Mouse (Mus musculus) embryonic facial prominence, embryonic 13.5 days (tissue): Measurements from ENCODE around the gene Crtac1. TPM values are rescaled to one million over a fixed set of nuclear protein-coding genes. Genes with fewer than 3 reads are reported as not detected.

Experiments used
- ATAC-seq: fragments of 200-750 bp; cut with Nextera tagmentation; 2 replicates; pipeline ENCODE4 v1.8.0; 2017; ENCODE audit warnings: low read depth; ENCODE audit not compliant: insufficient number of reproducible peaks, insufficient read depth, low FRiP score, low TSS enrichment
- H3K27ac ChIP-seq: fragments of 300-500 bp; sonication (generic); 2 replicates; pipeline ENCODE4 v1.5.1; 2015; ENCODE audit warnings: moderate library complexity, mild to moderate bottlenecking, inconsistent platforms
- H3K27me3 ChIP-seq: fragments of 300-500 bp; sonication (generic); 2 replicates; pipeline ENCODE4 v1.6.1; 2015; ENCODE audit warnings: mild to moderate bottlenecking, inconsistent platforms
- H3K36me3 ChIP-seq: fragments of 300-500 bp; sonication (generic); 2 replicates; pipeline ENCODE4 v1.6.1; 2015; ENCODE audit warnings: mild to moderate bottlenecking, inconsistent platforms
- H3K4me1 ChIP-seq: fragments of 300-500 bp; sonication (generic); 2 replicates; pipeline ENCODE4 v1.6.1; 2015; ENCODE audit warnings: inconsistent platforms
- H3K4me2 ChIP-seq: fragments of 300-500 bp; sonication (generic); 2 replicates; pipeline ENCODE4 v1.6.1; 2015; ENCODE audit warnings: moderate library complexity, mild to moderate bottlenecking, inconsistent platforms
- H3K4me3 ChIP-seq: fragments of 300-500 bp; sonication (generic); 2 replicates; pipeline ENCODE4 v1.5.1; 2015; ENCODE audit warnings: mild to moderate bottlenecking, inconsistent platforms
- H3K9ac ChIP-seq: fragments of 300-500 bp; sonication (generic); 2 replicates; pipeline ENCODE4 v1.6.1; 2015; ENCODE audit warnings: mild to moderate bottlenecking, inconsistent platforms
- H3K9me3 ChIP-seq: fragments of 300-500 bp; sonication (generic); 2 replicates; pipeline ENCODE4 v1.6.1; 2016; ENCODE audit warnings: inconsistent platforms
- WGBS: fragments of 180-500 bp; shearing (Covaris S2); methylation state at CpG from one replicate; pipeline ENCODE4 v1.1.7; 2015; ENCODE audit warnings: mixed read lengths; 5-methylcytosine and 5-hydroxymethylcytosine counted together
- polyA plus RNA-seq: library from polyadenylated mRNA; unstranded; fragments of >200 nt; fragmentation: Nextera tagmentation; extraction: Ambion mirVana; gene quantifications from 2 replicates; pipeline ENCODE4 v1.2.1, GENCODE M21; 2015

Crtac1 gene
- polyA plus RNA-seq, 1 experiment from 2014 or later: 9.9 TPM

- no peak for ATAC-seq
- Histone ChIP-seq H3K9me3 (no peaks in the 10 kb centered on the region), H3K27ac (no peak overlapping the region), H3K9ac (no peak overlapping the region), H3K4me1 (peaks cover 10% of the 10 kb centered on the region), H3K4me2 (no peak overlapping the region), H3K27me3 (no peaks in the 10 kb centered on the region), H3K36me3 (no peaks in the 10 kb centered on the region), H3K4me3 (no peak overlapping the region)
- 78% methylated on average over 12 of the region's 12 CpGs for WGBS
Measured at GRCm38 (mm10) chr19:42322357-42323090, 109.1 kb downstream of the Crtac1 start.

- H3K4me3 ChIP-seq: no peak overlapping the region
- no peaks in the 10 kb centered on the region for H3K27me3 ChIP-seq
- no peaks in the 10 kb centered on the region for H3K36me3 ChIP-seq
- H3K4me1 ChIP-seq: peaks cover 16% of the 10 kb centered on the region
- ATAC-seq: no peak
- no peak overlapping the region for H3K9ac ChIP-seq
- WGBS: 61% methylated on average over 5 of the region's 5 CpGs
- H3K9me3 ChIP-seq: no peaks in the 10 kb centered on the region
- H3K27ac ChIP-seq: no peak overlapping the region
- no peak overlapping the region for H3K4me2 ChIP-seq
Measured at GRCm38 (mm10) chr19:42321936-42322335, 109.6 kb downstream of the Crtac1 start.

GRCm38 (mm10) chr19:42317648-42318425, 113.7 kb downstream of the Crtac1 start:
- Histone ChIP-seq H3K4me1 (peaks cover 29% of the 10 kb centered on the region), H3K27me3 (no peaks in the 10 kb centered on the region; the same call in 1 of the 2 replicates), H3K9ac (no peak overlapping the region), H3K9me3 (no peaks in the 10 kb centered on the region), H3K4me2 (no peak overlapping the region), H3K4me3 (no peak overlapping the region), H3K27ac (no peak overlapping the region), H3K36me3 (no peaks in the 10 kb centered on the region)
- ATAC-seq: no peak
- WGBS: 43% methylated on average over 18 of the region's 18 CpGs

- no peak for ATAC-seq
- Histone ChIP-seq H3K9ac (no peak overlapping the region), H3K27ac (no peak overlapping the region), H3K36me3 (no peaks in the 10 kb centered on the region), H3K27me3 (no peaks in the 10 kb centered on the region; the same call in 1 of the 2 replicates), H3K9me3 (no peaks in the 10 kb centered on the region), H3K4me1 (peaks cover 29% of the 10 kb centered on the region), H3K4me3 (no peak overlapping the region), H3K4me2 (no peak overlapping the region)
- 51% methylated on average over 8 of the region's 8 CpGs for WGBS
Measured at GRCm38 (mm10) chr19:42316998-42317397, 114.6 kb downstream of the Crtac1 start.

GRCm38 (mm10) chr19:42316525-42316924, 115.1 kb downstream of the Crtac1 start:
- peaks cover 29% of the 10 kb centered on the region for H3K4me1 ChIP-seq
- no peak overlapping the region for H3K4me3 ChIP-seq
- H3K27ac ChIP-seq: no peak overlapping the region
- no peaks in the 10 kb centered on the region for H3K36me3 ChIP-seq
- H3K27me3 ChIP-seq: no peaks in the 10 kb centered on the region; the same call in 1 of the 2 replicates
- no peak overlapping the region for H3K4me2 ChIP-seq
- H3K9me3 ChIP-seq: no peaks in the 10 kb centered on the region
- ATAC-seq: peak; percentile 17; the same call in 1 of the 2 replicates
- WGBS: 80% methylated on average over 2 of the region's 2 CpGs
- H3K9ac ChIP-seq: no peak overlapping the region

- Histone ChIP-seq H3K27me3 (no peaks in the 10 kb centered on the region; the same call in 1 of the 2 replicates), H3K4me1 (peaks cover 29% of the 10 kb centered on the region), H3K9ac (no peak overlapping the region), H3K9me3 (no peaks in the 10 kb centered on the region), H3K27ac (no peak overlapping the region), H3K36me3 (no peaks in the 10 kb centered on the region), H3K4me3 (no peak overlapping the region), H3K4me2 (no peak overlapping the region)
- peak; percentile 46; the same call in 1 of the 2 replicates for ATAC-seq
- 5% methylated on average over 1 of the region's 1 CpGs for WGBS
Measured at GRCm38 (mm10) chr19:42315914-42316313, 115.7 kb downstream of the Crtac1 start.

GRCm38 (mm10) chr19:42315070-42315679, 116.4 kb downstream of the Crtac1 start:
- 71% methylated on average over 6 of the region's 6 CpGs for WGBS
- no peak overlapping the region for H3K4me2 ChIP-seq
- no peaks in the 10 kb centered on the region for H3K36me3 ChIP-seq
- no peak overlapping the region for H3K9ac ChIP-seq
- peaks cover 29% of the 10 kb centered on the region for H3K4me1 ChIP-seq
- H3K9me3 ChIP-seq: no peaks in the 10 kb centered on the region
- no peak for ATAC-seq
- H3K27me3 ChIP-seq: no peaks in the 10 kb centered on the region; the same call in 1 of the 2 replicates
- no peak overlapping the region for H3K27ac ChIP-seq
- H3K4me3 ChIP-seq: no peak overlapping the region

GRCm38 (mm10) chr19:42312191-42312590, 119.4 kb downstream of the Crtac1 start:
- no peak overlapping the region for H3K4me3 ChIP-seq
- no peak overlapping the region for H3K9ac ChIP-seq
- H3K9me3 ChIP-seq: no peaks in the 10 kb centered on the region
- ATAC-seq: no peak
- H3K27ac ChIP-seq: no peak overlapping the region
- H3K36me3 ChIP-seq: no peaks in the 10 kb centered on the region
- no peaks in the 10 kb centered on the region; the same call in none of the 2 replicates for H3K27me3 ChIP-seq
- no peak overlapping the region for H3K4me2 ChIP-seq
- WGBS: 62% methylated on average over 3 of the region's 3 CpGs
- peaks cover 16% of the 10 kb centered on the region for H3K4me1 ChIP-seq

- WGBS: 44% methylated on average over 2 of the region's 2 CpGs
- H3K9me3 ChIP-seq: no peaks in the 10 kb centered on the region
- no peak overlapping the region for H3K27ac ChIP-seq
Measured at GRCm38 (mm10) chr19:42311332-42311731, 120.3 kb downstream of the Crtac1 start.

GRCm38 (mm10) chr19:42308931-42309330, 122.7 kb downstream of the Crtac1 start:
- 90% methylated on average over 12 of the region's 12 CpGs for WGBS
- no peak overlapping the region for H3K9ac ChIP-seq
- H3K36me3 ChIP-seq: no peaks in the 10 kb centered on the region
- ATAC-seq: no peak
- H3K27me3 ChIP-seq: no peaks in the 10 kb centered on the region; the same call in none of the 2 replicates
- H3K27ac ChIP-seq: no peak overlapping the region
- no peaks in the 10 kb centered on the region for H3K9me3 ChIP-seq
- no peak overlapping the region for H3K4me3 ChIP-seq
- no peak overlapping the region for H3K4me2 ChIP-seq
- H3K4me1 ChIP-seq: peaks cover 13% of the 10 kb centered on the region

More at GRCm38 (mm10) chr19:42311332-42311731, 120.3 kb downstream of the Crtac1 start:
- Histone ChIP-seq H3K4me1 (peaks cover 16% of the 10 kb centered on the region), H3K4me3 (no peak overlapping the region), H3K36me3 (no peaks in the 10 kb centered on the region), H3K9ac (no peak overlapping the region), H3K4me2 (no peak overlapping the region), H3K27me3 (no peaks in the 10 kb centered on the region; the same call in none of the 2 replicates)
- ATAC-seq: no peak

GRCm38 (mm10) chr19:42307019-42307418, 124.6 kb downstream of the Crtac1 start:
- H3K27ac ChIP-seq: no peak overlapping the region
- no peak for ATAC-seq
- 10% methylated on average over 8 of the region's 8 CpGs for WGBS

More at GRCm38 (mm10) chr19:42307019-42307418, 124.6 kb downstream of the Crtac1 start:
- H3K9ac ChIP-seq: no peak overlapping the region
- peaks cover 13% of the 10 kb centered on the region for H3K4me1 ChIP-seq
- no peaks in the 10 kb centered on the region for H3K36me3 ChIP-seq
- H3K4me2 ChIP-seq: no peak overlapping the region
- no peaks in the 10 kb centered on the region; the same call in 1 of the 2 replicates for H3K27me3 ChIP-seq
- no peaks in the 10 kb centered on the region for H3K9me3 ChIP-seq
- H3K4me3 ChIP-seq: no peak overlapping the region
